Mouse (Mus musculus) granulocyte monocyte progenitor cell, adult 5-6 weeks (primary cell): ENCODE measurements around the gene Defb41. TPM values are rescaled to one million over a fixed set of nuclear protein-coding genes. Genes with fewer than 3 reads are reported as not detected.
"Not testable (repeated sequence)": the region's sequence is repeated elsewhere in the genome, so short reads cannot be mapped to it uniquely, and the experiment has no call there.

Experiments used
- ATAC-seq: replicated peaks from 2 replicates; pipeline ENCODE4 v1.8.0; 2016; ENCODE audit warnings: mild to moderate bottlenecking, moderate TSS enrichment, inconsistent platforms; ENCODE audit not compliant: poor library complexity, severe bottlenecking
- total RNA-seq, 2 experiments: library from RNA; stranded (forward) in 1 of 2; stranded (reverse) in 1 of 2; fragments of 200-712, 200-1000 nt in 1 of 2; fragments of >200 nt in 1 of 2; fragmentation: Nextera tagmentation in 1 of 2; gene quantifications; 2 replicates each; pipeline ENCODE4 v1.2.3; 2014 to 2017

Defb41 gene
- total RNA-seq (2014; fragmentation: Nextera tagmentation) (not detected in 2 replicates), total RNA-seq (2017) (not detected in 2 replicates)

- ATAC-seq: no peak
Measured at GRCm38 (mm10) chr1:18265038-18265437, at the start of gene Defb41. Gene Defb41 (minus strand): TSS chr1:18265138.

GRCm38 (mm10) chr1:18308474-18308829, 43.5 kb upstream of the Defb41 start:
- no peak for ATAC-seq

- no peak for ATAC-seq
Measured at GRCm38 (mm10) chr1:18307545-18308473, 42.9 kb upstream of the Defb41 start.

- ATAC-seq: no peak
Measured at GRCm38 (mm10) chr1:18292515-18292914, 27.6 kb upstream of the Defb41 start.

GRCm38 (mm10) chr1:18288860-18289259, 23.9 kb upstream of the Defb41 start:
- ATAC-seq: peak; percentile 42; the same call in 1 of the 2 replicates

GRCm38 (mm10) chr1:18287371-18287770, 22.4 kb upstream of the Defb41 start:
- no peak for ATAC-seq

- ATAC-seq: peak; percentile 87
Measured at GRCm38 (mm10) chr1:18271095-18271494, 6.2 kb upstream of the Defb41 start.

GRCm38 (mm10) chr1:18268845-18269244, 3.9 kb upstream of the Defb41 start:
- ATAC-seq: no peak

DNA sequence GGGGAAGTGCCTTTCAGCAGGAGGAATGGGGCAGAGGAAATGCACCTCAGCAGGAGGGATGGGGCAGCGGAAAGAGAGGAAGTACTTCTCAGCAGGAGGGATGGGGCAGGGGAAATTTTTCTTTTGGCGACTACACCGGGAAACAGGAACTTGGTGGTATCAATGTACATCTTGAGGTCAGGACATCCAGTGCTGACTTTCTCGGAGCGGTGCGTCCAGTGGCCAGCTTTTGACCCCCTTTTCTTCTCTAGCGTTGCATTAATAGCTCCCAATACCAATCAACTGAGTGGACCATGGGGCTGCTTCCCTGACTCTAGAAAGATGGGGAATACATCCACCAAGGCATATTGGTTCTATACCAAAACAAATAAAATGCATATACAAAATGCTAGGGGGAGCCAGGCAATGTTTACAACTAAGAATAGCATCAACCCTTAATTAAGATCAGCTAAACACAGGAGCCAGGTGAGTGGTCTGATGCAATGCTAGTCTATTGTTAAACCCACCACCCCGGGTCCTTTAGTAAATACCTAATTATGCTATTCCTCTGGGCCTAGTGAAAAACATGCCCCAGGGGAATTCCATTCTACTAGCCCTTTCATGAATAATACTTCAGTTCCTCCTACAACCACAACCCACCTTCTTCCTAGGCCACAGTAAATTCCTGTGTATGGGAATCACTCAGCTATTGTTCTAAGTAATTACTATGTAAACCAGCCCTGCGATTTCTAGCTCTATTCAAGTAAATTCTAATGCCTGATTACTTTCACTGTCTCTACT, 18.9 kb downstream of the Defb41 start:
- ATAC-seq: not testable (repeated sequence)

DNA sequence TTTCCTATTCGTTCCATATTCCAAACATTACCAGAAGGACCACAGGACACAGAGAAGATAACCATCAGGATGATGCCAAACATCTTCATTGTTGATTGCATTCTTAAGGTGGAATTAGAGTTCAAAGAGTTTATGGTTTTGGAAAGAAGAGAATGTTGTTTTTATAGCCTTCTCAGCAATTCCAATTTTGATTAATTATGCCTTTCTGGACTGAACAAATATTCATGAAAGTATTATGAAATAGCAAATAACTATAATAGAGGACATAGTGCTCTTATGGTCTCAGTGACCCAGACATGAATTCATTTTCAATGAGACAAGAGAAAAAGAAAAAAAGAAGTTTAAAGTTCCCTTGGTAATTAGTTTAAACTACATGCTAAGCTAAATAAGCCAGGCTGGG, 27.6 kb downstream of the Defb41 start, which contains the start of gene Defb18:
Gene Defb18, minus strand, starts transcription at position 101 of the 400 bp plus-strand sequence.
- no peak for ATAC-seq

DNA sequence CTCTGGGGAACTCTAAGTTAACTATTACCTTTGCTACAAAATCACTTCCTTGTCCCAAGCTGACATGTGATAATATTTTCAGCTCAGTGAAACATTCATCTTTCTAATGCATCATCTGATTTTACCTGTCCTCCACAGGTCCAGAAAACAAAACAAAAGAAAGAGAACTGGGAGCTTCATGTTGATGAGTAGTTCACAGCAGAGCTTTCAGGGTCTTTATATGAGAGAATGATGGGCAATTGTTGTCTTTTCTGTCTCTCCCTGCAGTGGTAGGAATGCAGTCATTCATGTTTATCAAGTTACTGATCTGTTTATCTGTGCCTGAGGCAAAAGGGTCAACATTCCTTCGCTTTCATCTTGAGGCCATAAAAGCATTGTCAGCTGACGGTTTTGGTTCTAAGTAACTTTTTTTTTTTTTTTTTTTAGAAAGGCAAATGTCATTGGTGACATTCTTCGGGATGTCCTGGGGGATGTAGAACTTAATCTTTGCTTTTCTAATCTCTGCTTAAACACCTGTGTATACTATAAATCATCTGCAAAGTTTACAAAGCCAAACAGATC, 41.5 kb downstream of the Defb41 start:
- ATAC-seq: no peak

Other genes with a start within 250 kb of the Defb41 start
- gene Crisp4, start 119.2 kb downstream of the Defb41 start, total RNA-seq (2014; fragmentation: Nextera tagmentation): not detected in 2 replicates
- not detected in 2 replicates for gene Crisp4, start 119.2 kb downstream of the Defb41 start, total RNA-seq (2017)
- not detected in 2 replicates for gene Defb18, start 27.7 kb downstream of the Defb41 start, total RNA-seq (2014; fragmentation: Nextera tagmentation)
- not detected in 2 replicates for gene Defb18, start 27.7 kb downstream of the Defb41 start, total RNA-seq (2017)